Mouse (Mus musculus) neural tube, embryonic 14.5 days (tissue): ENCODE results near the gene Zbtb1. TPM values are rescaled to one million over a fixed set of nuclear protein-coding genes. Genes with fewer than 3 reads are reported as not detected.

Experiments used
- ATAC-seq: fragments of 200-750 bp; cut with Nextera tagmentation; 2 replicates; pipeline ENCODE4 v1.8.0; 2017; ENCODE audit warnings: low read depth, mild to moderate bottlenecking, moderate TSS enrichment, moderate library complexity
- H3K27ac ChIP-seq: fragments of 300-500 bp; sonication (generic); 2 replicates; pipeline ENCODE4 v1.5.1; 2014; ENCODE audit warnings: low read depth, mild to moderate bottlenecking, control low read depth, low read length, moderate library complexity, mixed read lengths
- H3K27me3 ChIP-seq: fragments of 300-500 bp; sonication (generic); 2 replicates; pipeline ENCODE4 v1.6.1; 2014; ENCODE audit warnings: low read length; ENCODE audit not compliant: control insufficient read depth, insufficient read depth
- H3K36me3 ChIP-seq: fragments of 300-500 bp; sonication (generic); 2 replicates; pipeline ENCODE4 v1.6.1; 2014; ENCODE audit warnings: low read length, mixed read lengths; ENCODE audit not compliant: control insufficient read depth, insufficient read depth
- H3K4me1 ChIP-seq: fragments of 300-500 bp; sonication (generic); 2 replicates; pipeline ENCODE4 v1.6.1; 2014; ENCODE audit warnings: low read length; ENCODE audit not compliant: control insufficient read depth, insufficient read depth
- H3K4me2 ChIP-seq: fragments of 300-500 bp; sonication (generic); 2 replicates; pipeline ENCODE4 v1.6.1; 2014; ENCODE audit warnings: mild to moderate bottlenecking, low read depth, low read length, control low read depth
- H3K4me3 ChIP-seq: fragments of 300-500 bp; sonication (generic); 2 replicates; pipeline ENCODE4 v1.5.1; 2014; ENCODE audit warnings: low read depth, low read length, control low read depth, mixed read lengths
- H3K9ac ChIP-seq: fragments of 300-500 bp; sonication (generic); replicated peaks from 2 replicates; pipeline ENCODE4 v1.6.1; 2014; ENCODE audit warnings: low read depth, mild to moderate bottlenecking, control low read depth, low read length, mixed read lengths
- H3K9me3 ChIP-seq: fragments of 300-500 bp; sonication (generic); 2 replicates; pipeline ENCODE4 v1.6.1; 2016; ENCODE audit warnings: low read length; ENCODE audit not compliant: control insufficient read depth
- WGBS: fragments of 180-500 bp; shearing (Covaris S2); extraction: QIAGEN DNeasy Blood & Tissue Kit; methylation state at CpG from one replicate; pipeline ENCODE4 v1.1.7; 2014; 5-methylcytosine and 5-hydroxymethylcytosine counted together
- polyA plus RNA-seq: library from polyadenylated mRNA; unstranded; fragments of >200 nt; fragmentation: Nextera tagmentation; extraction: Ambion mirVana; gene quantifications from 2 replicates; pipeline ENCODE4 v1.2.1, GENCODE M21; 2014

Zbtb1 gene
- polyA plus RNA-seq, 1 experiment from 2014 or later: 3.5 TPM

DNA sequence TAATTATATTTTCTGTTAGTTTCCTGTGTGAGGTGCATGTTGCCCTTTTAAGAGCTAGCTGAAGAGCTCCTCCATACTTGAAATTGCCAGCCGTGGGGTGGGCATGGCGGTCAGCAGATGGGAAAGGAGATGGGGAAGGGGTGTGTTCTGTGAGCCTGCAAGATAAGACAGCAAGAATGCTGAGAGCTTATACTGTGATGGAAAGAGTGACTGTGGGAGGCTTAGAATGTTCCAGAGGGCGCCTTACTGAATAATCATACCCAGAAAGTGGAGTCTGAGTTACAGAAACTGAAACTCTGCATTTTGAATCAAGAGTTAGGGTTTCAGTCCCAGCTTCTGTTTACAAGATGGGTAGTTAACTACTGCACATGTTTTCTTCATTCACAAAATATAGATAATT, 5.4 kb downstream of the Zbtb1 start:
- WGBS: 92% methylated on average over 3 of the region's 3 CpGs
- Histone ChIP-seq H3K27me3 (no peaks in the 10 kb centered on the region), H3K4me1 (0 out of 2 replicates have a peak, but pooled peaks cover 10% of the 10 kb centered on the region), H3K27ac (no peak overlapping the region), H3K9ac (no peak overlapping the region), H3K9me3 (no peaks in the 10 kb centered on the region), H3K4me2 (no peak overlapping the region), H3K36me3 (no peaks in the 10 kb centered on the region), H3K4me3 (no peak overlapping the region)
- no peak for ATAC-seq

DNA sequence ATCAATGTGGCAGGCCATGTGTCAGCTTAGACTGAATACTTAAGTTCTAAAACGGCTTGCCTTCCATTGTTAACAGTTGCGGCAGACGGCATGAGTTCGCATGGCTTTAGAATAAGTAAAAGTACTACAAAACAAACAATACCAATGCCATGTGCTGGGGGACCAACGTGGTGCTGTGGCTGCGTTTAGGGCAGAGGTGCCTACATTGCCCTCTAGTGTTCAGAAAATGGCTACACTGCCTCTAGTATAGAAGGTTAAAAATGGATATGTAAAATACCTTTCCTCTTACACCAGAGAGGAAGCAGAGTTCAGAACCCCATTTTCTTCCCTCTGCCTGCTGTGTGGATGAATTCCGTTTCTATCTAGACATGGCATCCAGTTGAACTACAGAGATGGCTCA, 6.6 kb downstream of the Zbtb1 start:
- Histone ChIP-seq H3K27me3 (no peaks in the 10 kb centered on the region), H3K36me3 (no peaks in the 10 kb centered on the region), H3K4me3 (no peak overlapping the region), H3K27ac (no peak overlapping the region), H3K9me3 (no peaks in the 10 kb centered on the region), H3K4me1 (0 out of 2 replicates have a peak, but pooled peaks cover 7% of the 10 kb centered on the region), H3K4me2 (no peak overlapping the region), H3K9ac (no peak overlapping the region)
- WGBS: 40% methylated on average over 7 of the region's 7 CpGs
- no peak for ATAC-seq

DNA sequence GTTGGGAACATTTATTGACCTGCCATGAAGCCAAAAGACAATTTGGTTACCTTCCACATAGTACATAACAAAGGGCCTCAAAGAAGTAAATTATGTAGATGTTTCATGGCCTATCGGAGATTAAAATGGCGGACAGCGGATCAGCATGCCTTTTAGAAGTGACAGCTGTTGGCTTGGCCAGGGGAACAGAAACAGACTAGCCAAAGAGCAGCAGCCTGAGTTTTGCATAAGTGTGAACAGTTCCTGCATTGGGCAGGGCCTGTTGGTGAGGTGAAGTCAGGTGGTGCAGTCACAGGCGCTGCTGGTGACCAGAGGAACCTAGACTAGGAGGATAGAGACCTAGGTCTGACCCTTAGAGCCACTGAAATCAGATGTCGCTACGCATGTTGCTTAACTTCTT, 7.0 kb downstream of the Zbtb1 start:
- Histone ChIP-seq H3K9me3 (no peaks in the 10 kb centered on the region), H3K9ac (no peak overlapping the region), H3K27me3 (no peaks in the 10 kb centered on the region), H3K36me3 (no peaks in the 10 kb centered on the region), H3K4me2 (no peak overlapping the region), H3K4me3 (no peak overlapping the region), H3K4me1 (0 out of 2 replicates have a peak, but pooled peaks cover 3% of the 10 kb centered on the region), H3K27ac (no peak overlapping the region)
- no peak for ATAC-seq
- WGBS: 86% methylated on average over 6 of the region's 6 CpGs

DNA sequence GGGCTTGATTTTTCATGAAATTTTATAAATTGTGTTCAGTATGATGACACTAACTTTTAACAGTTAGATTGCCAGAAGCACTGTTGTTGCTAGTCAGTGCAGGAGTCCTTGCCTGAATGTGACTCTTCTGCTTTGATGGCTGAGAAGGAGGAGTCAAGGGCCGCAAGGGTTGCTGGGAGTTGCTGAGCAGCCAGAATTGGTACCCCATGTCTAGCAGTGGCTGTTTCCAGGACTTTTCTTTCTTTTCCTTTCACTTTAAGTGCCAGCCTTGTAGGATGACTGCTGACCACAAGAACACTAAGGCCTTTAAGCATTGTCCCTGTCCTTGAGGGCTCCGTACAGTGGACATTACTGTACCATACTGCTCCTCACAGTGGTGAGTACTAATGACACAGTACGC, 7.7 kb downstream of the Zbtb1 start:
- no peak overlapping the region for H3K4me3 ChIP-seq
- no peaks in the 10 kb centered on the region for H3K36me3 ChIP-seq
- H3K27me3 ChIP-seq: no peaks in the 10 kb centered on the region
- H3K4me1 ChIP-seq: no peaks in the 10 kb centered on the region
- no peak overlapping the region for H3K4me2 ChIP-seq
- H3K9me3 ChIP-seq: no peaks in the 10 kb centered on the region
- no peak overlapping the region for H3K27ac ChIP-seq
- no peak overlapping the region for H3K9ac ChIP-seq
- no peak for ATAC-seq
- 95% methylated on average over 3 of the region's 3 CpGs for WGBS

DNA sequence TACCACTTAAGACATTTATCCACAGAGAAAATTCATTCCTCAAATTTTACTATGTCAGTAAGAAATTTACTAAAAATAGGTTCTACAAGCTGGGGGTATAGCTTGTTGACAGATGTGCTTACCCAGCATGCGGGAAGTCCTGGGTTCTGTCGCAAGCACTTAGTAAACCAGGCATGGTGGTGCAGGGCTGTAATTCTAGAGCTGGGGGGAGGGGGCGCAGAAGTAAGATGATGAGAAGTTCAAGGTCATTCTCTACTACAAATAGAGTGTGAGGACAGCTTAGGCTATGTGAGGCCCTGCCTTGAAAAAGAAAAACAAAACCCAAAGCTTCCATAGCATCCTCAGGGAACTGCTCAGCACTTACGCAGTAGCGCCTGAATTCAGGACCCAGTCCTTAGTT, 8.5 kb downstream of the Zbtb1 start:
- Histone ChIP-seq H3K27ac (no peak overlapping the region), H3K9me3 (no peaks in the 10 kb centered on the region), H3K36me3 (no peaks in the 10 kb centered on the region), H3K9ac (no peak overlapping the region), H3K4me2 (no peak overlapping the region), H3K27me3 (no peaks in the 10 kb centered on the region), H3K4me3 (no peak overlapping the region), H3K4me1 (no peaks in the 10 kb centered on the region)
- ATAC-seq: no peak
- WGBS: 93% methylated on average over 5 of the region's 5 CpGs

DNA sequence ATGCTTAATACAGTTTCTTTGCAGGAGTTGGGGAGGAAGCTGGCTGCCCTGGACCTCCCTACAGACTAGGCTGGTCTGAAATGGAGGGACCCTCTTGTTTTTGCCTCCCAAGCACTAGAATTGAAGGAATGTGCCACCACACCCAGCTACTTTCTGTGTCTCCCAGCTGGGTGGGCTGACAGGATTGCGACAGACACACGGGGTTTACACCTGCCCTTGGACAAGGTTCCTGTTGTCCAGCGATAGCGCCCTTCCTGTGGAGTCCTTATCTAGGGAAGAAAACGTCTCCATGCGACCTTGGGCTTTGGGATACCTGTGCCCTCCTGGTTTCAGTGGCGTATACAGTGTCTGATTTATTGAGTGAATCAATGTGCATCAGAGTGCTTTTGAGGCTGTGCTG, 10.1 kb downstream of the Zbtb1 start:
- WGBS: 89% methylated on average over 7 of the region's 7 CpGs
- H3K4me1 ChIP-seq: no peaks in the 10 kb centered on the region
- H3K4me3 ChIP-seq: no peak overlapping the region
- no peaks in the 10 kb centered on the region for H3K9me3 ChIP-seq
- ATAC-seq: no peak
- no peak overlapping the region for H3K9ac ChIP-seq
- H3K27ac ChIP-seq: no peak overlapping the region
- H3K4me2 ChIP-seq: no peak overlapping the region
- H3K36me3 ChIP-seq: no peaks in the 10 kb centered on the region
- H3K27me3 ChIP-seq: no peaks in the 10 kb centered on the region

DNA sequence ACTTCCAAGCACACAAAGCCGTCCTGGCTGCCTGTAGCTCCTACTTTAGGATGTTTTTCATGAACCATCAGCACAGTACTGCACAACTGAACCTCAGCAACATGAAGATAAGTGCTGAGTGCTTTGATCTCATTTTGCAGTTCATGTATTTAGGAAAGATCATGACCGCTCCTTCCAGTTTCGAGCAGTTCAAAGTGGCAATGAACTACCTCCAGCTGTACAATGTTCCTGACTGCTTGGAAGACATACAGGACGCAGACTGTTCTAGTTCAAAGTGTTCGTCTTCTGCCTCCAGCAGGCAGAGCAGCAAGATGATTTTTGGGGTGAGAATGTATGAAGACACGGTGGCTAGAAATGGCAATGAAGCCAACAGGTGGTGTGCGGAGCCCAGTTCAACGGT, 15.3 kb downstream of the Zbtb1 start:
- peaks cover 10% of the 10 kb centered on the region; the same call in 1 of the 2 replicates for H3K36me3 ChIP-seq
- no peak overlapping the region for H3K9ac ChIP-seq
- WGBS: 96% methylated on average over 8 of the region's 8 CpGs
- H3K9me3 ChIP-seq: no peaks in the 10 kb centered on the region
- no peak overlapping the region for H3K4me3 ChIP-seq
- H3K4me2 ChIP-seq: no peak overlapping the region
- H3K4me1 ChIP-seq: no peaks in the 10 kb centered on the region
- H3K27ac ChIP-seq: no peak overlapping the region
- ATAC-seq: no peak
- H3K27me3 ChIP-seq: no peaks in the 10 kb centered on the region

DNA sequence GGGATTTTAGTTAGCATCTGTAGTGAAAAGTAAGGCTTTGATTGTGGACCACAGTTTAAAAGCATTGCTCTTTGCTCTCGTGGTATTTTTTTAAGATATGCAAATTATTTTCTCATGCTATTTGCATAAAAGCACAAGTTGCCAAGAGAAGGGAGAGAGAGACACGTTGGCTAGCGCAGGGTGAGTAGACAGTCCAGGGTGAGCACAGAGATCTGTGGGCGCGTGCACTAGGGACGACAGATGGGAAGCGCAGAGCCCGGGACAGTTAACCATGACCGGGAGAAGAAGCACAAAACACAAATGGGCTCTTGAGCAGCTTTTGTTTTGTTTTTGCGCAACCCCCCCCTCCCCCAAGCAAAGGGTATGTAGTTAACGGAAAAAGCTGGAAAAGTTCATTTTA, 18.7 kb downstream of the Zbtb1 start:
- WGBS: 57% methylated on average over 11 of the region's 11 CpGs
- peaks cover 10% of the 10 kb centered on the region; the same call in 1 of the 2 replicates for H3K36me3 ChIP-seq
- H3K4me3 ChIP-seq: no peak overlapping the region
- no peaks in the 10 kb centered on the region for H3K4me1 ChIP-seq
- no peak overlapping the region for H3K9ac ChIP-seq
- no peak for ATAC-seq
- H3K9me3 ChIP-seq: no peaks in the 10 kb centered on the region
- H3K27me3 ChIP-seq: no peaks in the 10 kb centered on the region
- H3K27ac ChIP-seq: no peak overlapping the region
- no peak overlapping the region for H3K4me2 ChIP-seq

DNA sequence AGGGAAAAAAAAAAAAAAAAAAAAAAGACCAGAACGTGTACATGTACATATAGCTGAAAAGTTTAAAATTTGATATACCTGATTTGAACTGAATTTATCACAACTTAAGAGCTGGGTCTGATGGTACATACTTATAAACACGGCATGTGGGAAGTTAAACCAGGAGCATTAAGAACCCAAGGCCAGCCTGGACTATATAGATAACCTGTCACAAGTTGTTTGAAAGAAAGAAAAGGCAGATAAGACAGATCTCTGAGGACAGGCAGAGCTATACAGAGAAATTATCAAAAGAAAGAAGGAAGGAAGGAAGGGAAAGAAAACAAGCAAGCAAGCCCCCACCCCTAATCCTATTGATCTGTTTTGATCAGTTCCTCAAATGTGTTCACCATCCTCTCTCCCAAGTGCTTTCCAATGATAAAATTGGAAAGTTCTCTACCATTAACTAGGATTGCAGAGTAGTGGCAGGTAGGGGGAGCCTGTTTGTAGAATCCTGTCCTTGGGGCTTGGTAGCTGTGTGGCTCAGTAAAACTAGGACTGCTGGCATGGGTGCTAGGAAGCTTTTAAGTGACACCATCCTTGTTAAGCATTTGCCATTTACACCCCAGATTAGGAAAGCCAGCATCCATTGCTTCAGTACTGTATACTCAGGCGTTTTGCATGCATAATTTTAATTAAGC, 21.7 kb downstream of the Zbtb1 start:
- no peak overlapping the region for H3K9ac ChIP-seq
- H3K9me3 ChIP-seq: no peaks in the 10 kb centered on the region
- no peaks in the 10 kb centered on the region for H3K27me3 ChIP-seq
- WGBS: 77% methylated on average over 3 of the region's 3 CpGs
- H3K36me3 ChIP-seq: peaks cover 4% of the 10 kb centered on the region; the same call in 1 of the 2 replicates
- H3K4me3 ChIP-seq: no peak overlapping the region
- H3K27ac ChIP-seq: no peak overlapping the region
- no peaks in the 10 kb centered on the region for H3K4me1 ChIP-seq
- no peak for ATAC-seq
- H3K4me2 ChIP-seq: no peak overlapping the region
